Mouse (Mus musculus) cerebellum, postnatal 25 days (tissue): ENCODE data around the gene Fermt3.

Experiments
- DNase-seq, 2 experiments: peaks; one replicate each; pipeline ENCODE4 v3.0.0; 2021; ENCODE audit warnings: mixed read lengths in 2 of 2

Fermt3 gene

DNA sequence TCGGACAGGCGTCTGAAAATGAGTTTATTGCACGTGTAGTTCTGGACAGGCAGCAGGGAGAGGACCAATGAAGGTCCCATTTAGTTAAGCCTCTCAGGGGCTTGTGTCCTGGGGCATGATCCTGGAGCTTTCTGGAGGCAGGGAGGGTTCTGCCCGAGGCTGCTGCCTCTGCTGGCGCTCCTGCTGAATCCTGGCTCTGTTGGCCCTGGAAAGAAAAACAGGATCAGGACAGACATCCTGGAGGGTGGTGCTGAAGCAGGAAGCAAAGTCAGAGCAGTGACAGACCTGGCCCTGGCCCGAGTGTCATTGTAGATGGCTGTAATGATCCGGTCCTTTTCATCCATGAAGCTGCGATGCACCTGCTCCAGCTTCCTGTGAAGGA, 31.4 kb downstream of the Fermt3 start:
- DNase-seq = no peak

DNA sequence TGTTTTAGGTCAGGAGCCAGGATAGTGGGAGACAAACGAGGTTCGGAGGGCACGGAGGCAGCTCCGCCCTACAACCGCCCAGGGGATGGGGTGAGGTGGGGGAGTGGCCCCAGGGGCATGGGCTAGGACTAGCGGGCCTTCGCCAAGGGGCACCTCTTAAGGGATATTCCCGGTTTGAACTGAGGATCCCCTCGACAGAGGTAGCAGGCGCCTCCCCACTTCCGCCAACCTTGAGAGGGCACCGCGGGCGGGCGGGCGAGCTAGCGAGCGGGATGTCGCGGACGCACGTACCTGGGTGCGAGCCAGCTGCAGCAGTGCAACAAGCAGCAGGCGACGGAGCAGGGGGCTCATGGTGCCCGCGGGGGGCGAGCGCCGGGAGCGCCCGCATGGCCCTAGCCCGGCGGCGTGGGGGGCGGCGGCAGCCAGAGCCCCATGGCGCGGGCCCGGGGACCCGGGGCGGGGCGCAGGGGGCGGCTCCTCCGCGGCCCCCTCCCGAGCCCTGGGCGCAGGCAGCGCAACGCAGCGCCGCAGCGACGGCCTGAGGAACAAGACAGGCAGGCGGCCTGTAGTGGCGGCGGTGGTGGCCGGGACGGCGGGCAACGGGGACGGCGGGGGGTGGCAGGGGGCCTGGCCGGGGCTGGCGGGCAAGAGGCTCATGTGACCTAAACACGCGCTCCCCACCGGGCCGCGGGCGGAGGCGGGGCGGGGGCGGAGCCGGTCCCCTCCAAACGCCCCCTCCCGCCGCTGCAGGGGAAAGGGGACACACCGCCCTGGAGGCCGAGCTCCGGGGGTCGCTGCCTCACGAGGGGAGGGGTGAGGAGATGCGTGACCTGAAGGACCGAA, 32.0 kb downstream of the Fermt3 start, which contains the start of gene Vegfb:
Vegfb (minus strand) TSS at position 591 of the 843 bp plus-strand sequence.
- peak; percentile 77 to 86 for DNase-seq

DNA sequence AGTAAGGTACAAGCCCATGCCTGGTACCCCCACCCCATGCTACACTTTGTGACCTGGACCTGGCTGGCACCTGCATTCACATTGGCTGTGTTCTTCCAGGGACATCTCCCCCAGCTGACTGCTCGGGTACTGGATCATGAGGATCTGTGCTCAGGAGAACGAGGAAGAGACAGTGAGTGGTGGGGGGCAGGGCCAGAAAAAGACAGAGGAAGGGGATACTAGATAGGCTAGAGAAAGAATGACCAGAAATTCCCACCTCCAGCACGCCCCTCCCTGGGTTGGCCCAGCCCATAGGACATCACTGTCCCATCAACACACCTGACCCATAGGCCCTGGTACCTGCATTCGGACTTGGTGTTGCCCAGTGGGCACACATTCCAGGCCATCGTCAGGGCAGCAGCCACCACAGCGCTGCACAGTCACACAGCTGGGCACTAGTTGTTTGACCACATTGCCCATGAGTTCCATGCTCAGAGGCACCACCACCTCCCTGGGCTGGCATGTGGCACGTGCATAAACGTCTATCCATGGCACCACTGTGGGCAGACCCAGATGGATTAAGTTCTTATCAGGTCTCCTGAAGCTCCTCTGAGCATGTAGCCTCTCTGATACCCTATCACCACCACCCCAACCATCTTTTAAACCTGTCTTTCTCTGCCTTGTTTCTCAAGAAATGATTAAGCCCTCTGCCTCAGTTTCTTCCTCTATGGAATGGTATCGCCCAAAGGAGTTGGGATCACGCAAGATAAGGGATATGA, 33.1 kb downstream of the Fermt3 start:
- no peak for DNase-seq

- peak in 1 of 2 experiments; percentile 36 for DNase-seq
Measured at GRCm38 (mm10) chr19:6985300-6985699, 34.0 kb downstream of the Fermt3 start.

DNA sequence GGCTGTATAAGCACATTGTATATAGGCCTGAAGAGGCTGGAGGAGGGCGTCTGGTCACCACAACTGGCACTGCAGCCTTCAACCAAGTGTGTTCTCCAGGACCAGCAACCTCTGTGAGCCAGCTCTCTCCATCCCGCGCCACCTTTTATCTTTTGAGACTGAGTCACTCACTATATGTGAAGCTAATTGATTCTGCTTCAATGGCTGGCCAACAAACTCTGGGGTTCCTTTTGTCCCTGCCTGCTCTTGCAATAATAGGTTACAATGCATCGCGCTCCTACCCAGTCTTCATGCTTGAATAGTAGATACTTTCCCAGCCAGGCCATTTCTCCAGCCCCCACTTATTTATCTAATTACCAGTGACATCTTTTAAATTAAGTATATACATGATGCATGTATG, 35.6 kb downstream of the Fermt3 start:
- DNase-seq = no peak

GRCm38 (mm10) chr19:6981465-6981864, 37.8 kb downstream of the Fermt3 start:
- DNase-seq = no peak

DNA sequence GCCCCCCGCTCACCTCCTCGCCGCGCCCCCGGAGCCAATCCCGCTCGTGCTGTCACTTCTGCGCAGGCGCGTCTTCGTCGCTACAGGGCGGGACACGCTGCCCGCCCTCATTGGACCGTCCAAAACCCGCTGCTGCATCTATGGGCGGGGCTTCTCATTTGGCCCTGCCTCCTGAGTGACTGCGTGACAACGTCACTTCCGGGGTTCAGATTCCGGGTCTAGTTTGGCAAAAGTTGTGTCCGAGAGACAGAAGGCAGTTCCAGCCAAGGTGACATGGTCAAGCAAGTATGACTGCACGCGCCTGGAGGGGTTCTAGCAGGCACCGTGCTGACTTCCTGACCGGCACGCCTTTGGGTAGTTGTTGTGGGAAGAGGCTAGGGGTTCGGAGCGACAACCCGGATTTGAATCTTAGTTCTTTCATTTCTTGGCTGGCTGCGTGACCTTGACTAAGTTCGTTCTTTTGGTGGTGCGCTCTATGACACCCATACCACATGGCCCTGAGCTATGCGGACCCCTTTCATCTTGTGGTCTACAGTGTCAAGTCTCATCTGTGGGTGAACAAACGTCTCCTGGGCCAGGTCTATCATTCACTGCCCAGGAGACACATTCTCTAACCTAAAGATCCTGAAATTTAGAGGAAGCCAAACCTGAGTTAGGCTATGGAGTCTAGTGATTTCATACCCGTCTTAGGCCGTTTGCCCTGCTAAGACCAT, 38.7 kb downstream of the Fermt3 start, which contains the start of gene Fkbp2:
Fkbp2 (minus strand) TSS at position 121 of the 713 bp plus-strand sequence.
- peak; percentile 99 for DNase-seq

DNA sequence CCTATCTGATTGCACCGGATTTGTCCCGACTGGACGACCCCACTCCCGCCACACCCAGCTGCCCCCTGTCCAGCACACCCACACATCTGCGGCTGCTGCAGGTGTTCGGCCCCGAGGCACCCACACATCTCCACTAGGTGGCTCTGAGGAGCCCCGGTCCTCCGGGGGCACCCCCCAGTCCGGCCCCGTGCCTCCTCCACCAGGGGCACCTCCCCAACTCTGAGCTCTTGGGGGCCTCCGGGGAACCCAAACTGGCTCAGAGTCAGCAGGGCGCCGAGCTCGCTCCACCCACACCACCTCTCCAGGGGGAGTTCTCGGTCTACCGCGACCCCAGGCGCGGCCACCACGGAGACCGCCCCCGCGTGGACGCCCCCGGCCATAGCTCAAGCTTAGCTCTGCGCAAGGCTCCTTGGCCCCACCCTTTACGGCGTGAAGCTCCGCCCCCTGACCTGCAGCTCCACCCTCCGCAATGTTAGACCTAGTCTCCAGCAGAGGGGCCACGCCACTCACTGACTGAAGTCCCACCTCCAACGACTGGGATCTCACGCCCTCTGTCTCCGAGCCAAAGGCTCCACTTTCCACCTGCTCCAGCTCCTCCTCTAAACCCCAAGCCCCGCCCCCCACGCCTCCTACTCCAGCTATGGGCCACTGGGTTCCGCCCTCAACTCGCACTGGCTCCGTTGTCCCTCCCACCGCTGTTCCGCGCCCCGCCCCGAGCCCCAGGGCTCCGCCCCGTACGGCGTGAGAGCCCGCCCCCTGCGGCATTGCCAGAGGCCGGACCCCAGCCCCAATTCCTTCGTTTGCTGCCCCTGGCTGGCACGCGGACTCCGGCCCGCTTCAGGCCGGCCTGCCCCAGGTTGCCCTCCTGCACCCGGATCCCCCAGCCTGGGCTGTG, 39.5 kb downstream of the Fermt3 start:
- DNase-seq = peak; percentile 99 to 100

GRCm38 (mm10) chr19:6979001-6979479, 40.2 kb downstream of the Fermt3 start:
- peak; percentile 44 to 66 for DNase-seq

DNA sequence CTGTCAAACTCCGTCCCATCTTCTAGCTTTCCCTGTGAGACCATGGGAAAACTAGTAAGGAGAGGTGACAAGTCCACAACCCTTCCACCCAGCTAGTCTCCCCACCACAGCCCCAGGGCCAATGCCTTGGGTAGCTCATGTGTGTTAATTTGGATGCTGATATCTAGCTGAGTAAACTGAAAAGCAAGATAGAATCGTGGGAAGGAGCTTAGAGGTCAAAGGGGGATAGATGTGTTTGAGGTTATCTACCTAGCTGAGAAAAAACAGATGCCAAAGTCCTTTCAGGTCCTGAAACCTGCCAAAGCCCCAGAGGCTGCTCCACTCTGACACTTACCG, 40.7 kb downstream of the Fermt3 start:
- DNase-seq = no peak

DNA sequence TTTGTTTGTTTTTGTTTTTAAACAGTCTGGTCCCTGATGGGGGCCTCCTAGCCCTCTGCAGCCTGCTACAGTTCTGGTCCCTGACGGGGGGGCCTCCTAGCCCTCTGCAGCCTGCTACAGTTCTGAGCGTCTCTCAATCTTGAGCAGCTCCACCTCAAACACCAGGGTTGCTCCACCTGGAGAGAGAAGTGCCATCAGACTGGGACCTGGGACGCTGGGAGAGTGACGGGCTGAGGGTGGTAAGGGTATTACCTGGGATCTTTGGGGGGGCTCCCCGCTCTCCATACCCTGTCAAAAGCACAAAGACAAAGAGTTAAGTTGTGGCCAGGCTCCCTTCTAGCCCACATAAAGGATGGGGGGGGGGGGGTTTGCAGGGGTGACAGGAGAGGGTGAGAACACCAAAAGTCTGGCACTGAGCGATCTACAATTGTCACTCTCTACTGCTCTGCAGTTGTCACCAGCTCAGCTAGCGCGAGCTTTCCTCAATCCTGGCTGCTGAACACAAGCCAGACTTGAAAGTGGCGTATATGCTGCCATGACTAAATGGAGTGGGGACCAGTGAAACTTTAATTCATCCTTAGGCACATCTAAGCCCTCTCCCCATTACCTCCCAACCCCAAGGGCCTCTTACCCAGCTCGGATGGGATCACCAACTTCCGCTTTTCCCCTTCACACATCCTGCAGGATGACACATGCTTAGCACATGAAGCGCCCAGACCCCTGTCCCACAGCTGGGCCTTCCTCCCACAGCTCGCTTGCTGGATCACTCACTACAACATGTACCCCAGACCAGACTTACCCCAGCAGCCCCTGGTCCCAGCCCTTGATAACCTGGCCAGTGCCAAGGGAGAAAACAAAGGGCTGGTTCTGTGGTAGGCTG, 41.3 kb downstream of the Fermt3 start:
- DNase-seq = no peak

GRCm38 (mm10) chr19:6975537-6976521, 43.4 kb downstream of the Fermt3 start, which contains the start of gene Plcb3:
Gene Plcb3, minus strand, starts transcription at chr19:6976470.
- DNase-seq = peak; percentile 52 to 54

- peak; percentile 63 to 82 for DNase-seq
Measured at GRCm38 (mm10) chr19:6974211-6975205, 44.8 kb downstream of the Fermt3 start, which contains the start of gene Ppp1r14b. Gene Ppp1r14b, plus strand, starts transcription at chr19:6974968.

DNA sequence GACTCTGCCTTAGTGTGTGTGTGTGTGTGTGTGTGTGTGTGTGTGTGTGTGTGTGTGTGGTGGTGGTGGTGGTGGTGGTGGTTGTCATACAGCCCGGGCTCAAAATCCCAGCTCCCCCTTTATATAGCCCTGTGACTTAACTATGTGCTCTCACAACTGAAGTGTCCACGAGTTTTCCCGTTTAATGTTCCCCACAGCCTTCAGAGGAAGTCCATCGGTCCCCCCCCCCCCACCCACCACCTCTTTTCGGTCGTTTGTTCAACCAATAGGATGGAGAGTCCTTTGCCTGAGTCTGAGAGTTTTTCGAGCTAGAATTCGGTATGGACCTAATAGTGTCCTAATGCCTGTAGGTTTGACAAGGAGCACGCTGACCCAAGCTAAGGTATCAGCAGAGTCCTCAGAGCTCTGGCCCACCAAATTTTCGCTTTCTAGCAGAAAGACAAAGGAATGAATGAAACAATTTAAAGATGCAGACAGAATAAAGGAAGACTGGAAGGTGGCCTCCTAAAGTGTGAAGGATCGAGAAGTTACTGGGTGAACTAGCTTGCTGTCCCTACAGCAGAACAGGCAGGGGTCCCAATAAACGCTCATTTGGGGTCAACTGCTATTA, 45.6 kb downstream of the Fermt3 start:
- no peak for DNase-seq

DNA sequence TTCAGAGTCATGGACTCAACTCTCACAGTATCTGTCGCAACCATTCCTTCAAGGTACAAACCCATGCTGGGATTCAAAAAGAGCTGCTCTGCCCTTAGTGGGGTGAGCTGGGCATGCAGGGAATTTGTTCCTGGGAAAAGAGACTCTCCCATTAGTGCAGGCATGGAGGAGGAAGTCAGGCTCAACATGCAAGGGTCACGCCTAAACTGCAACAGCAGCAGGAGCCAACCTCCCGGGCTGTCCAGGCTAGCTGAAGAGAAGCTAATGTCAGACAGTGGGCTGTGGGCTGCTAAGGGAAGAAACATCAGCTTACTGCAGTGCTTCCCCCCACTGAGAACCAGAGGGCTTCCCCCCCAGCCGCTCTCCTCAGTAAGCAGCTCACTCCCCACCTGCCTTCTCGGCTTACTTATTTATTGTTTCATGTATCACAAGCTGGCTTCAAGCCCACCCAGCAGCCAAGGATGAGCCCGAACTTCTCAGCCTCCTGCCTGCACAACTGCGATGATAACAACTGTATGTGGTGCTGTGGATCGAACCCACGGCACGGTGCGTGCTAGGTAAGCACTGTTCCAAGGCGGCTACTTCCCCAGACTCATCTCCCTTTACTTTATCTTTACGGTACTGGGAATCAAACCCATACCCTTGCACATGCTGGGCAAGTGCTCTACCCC, 46.9 kb downstream of the Fermt3 start:
- DNase-seq = no peak

DNA sequence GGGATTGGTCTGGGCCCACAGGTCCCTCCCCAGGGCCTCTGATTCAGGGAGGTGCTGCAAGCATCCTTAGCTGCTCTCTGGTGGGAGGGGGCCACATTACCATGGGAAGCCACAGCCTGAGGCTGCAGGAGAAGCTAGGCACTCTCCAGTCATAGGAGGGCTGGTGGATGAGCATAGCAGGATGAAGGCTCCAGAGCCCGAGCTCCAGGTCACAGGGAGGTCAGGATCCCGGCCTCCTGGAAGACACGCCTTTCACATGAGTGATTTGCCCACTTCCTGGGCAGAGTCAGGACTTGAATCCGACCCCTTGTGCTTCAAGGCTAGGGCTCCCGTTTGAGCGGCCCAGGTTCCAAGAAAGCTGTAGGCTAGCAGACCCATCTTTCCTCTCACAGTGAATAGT, 47.6 kb downstream of the Fermt3 start:
- DNase-seq = no peak

DNA sequence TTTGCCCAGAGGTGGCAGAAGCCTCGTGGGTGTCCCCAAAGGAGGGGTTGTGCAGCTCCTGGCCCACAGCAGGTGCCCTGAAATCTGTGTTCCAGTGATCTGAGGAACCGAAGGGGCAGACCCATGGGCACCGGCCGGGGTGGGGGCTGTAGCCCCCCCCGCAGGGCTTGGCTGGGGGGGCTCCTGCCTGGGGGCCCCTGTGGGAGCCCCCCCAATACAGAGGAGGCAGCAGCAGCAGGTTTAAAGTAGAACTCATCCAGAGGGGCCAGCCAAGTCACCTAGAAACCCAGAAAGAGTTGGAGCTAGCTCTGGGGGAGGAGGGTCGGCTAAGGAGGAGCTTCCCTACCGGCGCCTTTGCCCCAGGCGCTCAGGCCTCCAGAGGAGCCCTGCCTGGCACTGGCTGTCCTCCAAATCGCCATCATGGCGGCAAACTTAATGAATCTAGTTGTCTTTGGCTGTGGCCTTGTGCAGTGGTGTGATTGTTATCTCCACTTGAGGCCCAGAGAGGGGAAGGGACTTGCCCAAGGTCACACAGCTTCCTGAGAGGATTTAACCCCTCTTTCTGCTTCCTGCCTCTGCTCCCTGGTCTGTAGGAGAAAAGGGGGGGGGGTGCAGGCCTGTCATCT, 48.7 kb downstream of the Fermt3 start:
- DNase-seq = no peak
